Mouse (Mus musculus) thymus, postnatal 25 days (tissue): ENCODE data around the gene Slc38a9.
A peak's percentile ranks its signal among the peaks of the same experiment; 100 is the strongest.
"Not testable (repeated sequence)": the region's sequence is repeated elsewhere in the genome, so short reads cannot be mapped to it uniquely, and the experiment has no call there.

ENCODE experiments used
- DNase-seq: peaks from one replicate; pipeline ENCODE4 v3.0.0; 2022

Slc38a9 gene

DNA sequence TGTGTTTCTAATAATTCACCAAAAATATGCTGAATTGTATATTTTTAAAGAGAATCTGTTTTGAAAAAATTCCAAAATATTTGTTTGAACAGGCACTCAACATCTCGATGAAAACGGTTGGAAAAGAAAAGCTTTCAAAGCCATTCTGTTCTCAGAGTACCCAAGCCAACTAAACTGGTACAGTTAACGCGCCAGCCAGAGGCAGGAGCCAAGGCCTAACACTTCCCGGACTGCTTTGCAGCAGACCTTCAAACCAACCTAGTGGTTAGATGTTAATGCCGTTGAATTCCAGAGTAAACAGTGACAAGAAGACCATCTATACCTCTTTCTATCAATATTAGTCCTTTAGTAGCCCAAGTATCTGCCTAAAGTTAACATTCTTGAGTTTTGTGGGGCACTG lies 23.4 kb downstream of the Slc38a9 start:
- no peak for DNase-seq

- no peak for DNase-seq
Observed at GRCm38 (mm10) chr13:112686155-112686554, 25.6 kb downstream of the Slc38a9 start.

GRCm38 (mm10) chr13:112692870-112693553 lies 32.5 kb downstream of the Slc38a9 start:
- DNase-seq = no peak

DNA sequence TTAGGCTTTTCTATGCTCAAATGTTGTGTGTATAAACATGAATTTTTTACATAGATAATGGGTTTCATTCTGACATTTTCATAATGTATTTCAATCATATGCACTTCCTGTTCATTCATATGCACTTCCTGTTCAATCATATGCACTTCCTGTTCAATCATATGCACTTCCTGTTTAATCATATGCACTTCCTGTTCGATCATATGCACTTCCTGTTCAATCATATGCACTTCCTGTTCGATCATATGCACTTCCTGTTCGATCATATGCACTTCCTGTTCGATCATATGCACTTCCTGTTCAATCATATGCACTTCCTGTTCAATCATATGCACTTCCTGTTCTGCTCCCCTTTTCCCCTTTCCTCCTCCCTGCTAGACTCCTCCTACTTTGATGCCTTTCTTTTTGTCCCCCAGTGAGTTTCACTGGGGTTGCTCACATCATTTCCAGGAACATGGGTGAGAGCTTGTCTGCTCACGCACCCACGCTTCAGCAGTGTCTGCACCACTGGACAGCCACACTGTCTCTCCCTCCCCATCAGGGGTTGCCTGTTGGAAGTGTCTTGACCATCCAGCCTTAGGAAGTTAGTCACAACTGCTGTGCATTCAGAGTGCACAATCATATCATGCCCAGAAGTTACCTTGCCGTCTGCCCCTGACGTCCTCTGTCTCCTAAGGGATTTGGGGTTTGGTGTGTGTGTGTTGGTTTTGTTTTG lies 35.1 kb downstream of the Slc38a9 start:
- DNase-seq = no peak

DNA sequence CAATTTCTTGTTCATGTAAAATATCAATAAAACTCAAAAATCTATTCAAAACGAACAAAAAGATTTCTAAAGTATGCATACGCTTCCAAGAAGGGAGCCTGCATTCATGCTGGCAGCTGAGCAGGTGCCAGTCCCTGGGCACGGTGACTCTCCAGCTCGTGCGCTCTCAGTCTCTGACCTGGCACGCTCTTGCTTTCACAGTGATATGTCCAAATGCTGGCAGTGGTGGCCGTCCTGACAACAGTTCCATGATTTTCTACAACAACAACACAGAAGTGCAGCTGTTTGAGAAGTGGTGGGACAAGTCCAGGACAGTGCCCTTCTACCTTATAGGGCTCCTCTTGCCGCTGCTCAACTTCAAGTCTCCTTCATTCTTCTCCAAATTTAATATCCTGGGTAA lies 40.7 kb downstream of the Slc38a9 start:
- no peak for DNase-seq

- DNase-seq = no peak
Observed at GRCm38 (mm10) chr13:112706351-112706750, 45.8 kb downstream of the Slc38a9 start.

DNA sequence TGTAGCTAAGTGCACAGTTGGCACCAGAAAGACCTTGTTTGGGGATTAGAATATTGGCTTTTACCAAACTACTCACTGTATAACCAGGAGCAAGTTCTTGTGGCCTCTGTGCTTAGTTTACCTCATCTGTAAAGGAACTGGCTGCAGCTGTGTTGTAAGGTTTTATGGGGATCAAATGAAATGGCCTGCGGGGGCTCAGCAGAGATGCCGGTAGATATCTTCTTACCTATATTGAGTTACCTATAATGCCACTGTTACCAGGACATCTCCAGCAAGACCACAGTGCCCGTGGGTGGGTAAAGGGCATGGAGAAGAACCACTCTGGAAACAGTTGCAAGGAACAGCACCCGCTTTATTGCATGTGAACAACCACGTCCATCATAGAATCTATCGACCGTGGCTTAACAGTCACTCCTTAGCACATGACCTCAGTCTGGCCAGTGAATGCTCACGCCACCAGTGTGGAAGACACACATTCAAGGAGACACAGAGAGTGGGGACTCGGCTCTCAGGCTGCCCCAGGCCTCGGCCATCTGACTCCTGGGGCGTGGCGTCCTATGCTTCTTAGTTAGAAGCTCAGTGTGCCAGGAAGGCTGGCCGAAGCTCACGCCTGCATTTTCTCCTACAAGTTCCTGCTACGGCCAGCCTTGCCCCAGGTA lies 59.7 kb downstream of the Slc38a9 start:
- DNase-seq = no peak

DNA sequence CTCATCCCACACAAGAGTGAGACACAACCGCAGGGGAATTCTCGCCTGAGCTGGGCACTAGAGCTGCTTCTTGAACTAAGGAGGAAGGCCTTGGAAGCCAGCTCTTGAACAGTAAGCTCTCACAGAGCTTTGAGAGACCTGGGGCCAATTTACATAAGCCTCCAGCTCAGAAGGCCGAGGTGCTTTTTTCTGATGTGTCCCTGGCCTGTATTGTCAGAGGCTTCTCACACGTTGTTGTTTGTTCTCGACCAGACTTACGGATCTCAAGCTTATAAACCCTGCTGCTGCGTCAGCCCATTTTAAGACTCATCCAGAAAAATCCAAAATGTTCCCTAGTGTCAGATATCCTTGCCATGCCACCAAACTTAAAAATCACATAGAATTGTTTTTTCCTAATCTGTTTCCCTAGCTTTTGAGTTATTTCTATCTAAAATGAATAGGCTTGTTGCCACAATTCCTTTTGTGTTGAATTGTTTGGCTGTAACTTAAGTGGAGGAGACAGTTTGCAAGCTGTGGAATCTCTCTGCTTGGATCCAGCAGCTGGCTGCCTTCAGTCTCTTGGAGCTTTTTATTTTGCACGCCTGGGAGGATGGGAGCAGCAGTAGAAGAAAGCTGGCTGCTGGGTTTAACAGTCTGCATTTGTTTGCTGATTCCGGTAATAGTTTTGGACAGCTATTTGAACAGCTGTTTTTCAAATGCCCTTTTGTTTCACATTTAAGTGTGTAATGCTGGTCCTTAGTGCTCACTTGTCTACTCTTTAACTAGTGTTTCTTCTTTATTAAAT lies 61.6 kb downstream of the Slc38a9 start:
- no peak for DNase-seq

DNA sequence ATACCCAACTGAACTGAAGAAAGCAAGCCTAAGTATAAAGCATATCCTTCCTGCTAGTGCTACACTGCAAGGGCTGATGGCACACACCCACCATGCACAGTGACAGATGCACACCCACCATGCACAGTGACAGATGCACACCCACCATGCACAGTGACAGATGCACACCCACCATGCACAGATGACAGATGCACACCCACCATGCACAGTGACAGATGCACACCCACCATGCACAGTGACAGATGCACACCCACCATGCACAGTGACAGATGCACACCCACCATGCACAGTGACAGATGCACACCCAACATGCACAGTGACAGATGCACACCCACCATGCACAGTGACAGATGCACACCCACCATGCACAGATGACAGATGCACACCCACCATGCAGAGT lies 63.7 kb downstream of the Slc38a9 start:
- DNase-seq = not testable (repeated sequence)

- DNase-seq = no peak
Observed at GRCm38 (mm10) chr13:112726002-112726401, 65.5 kb downstream of the Slc38a9 start.

- no peak for DNase-seq
Observed at GRCm38 (mm10) chr13:112733311-112733710, 72.8 kb downstream of the Slc38a9 start.

- peak; percentile 5 for DNase-seq
Observed at GRCm38 (mm10) chr13:112734906-112735713, 74.6 kb downstream of the Slc38a9 start.

GRCm38 (mm10) chr13:112736407-112736806 lies 75.9 kb downstream of the Slc38a9 start:
- DNase-seq = no peak

- no peak for DNase-seq
Observed at GRCm38 (mm10) chr13:112737110-112737509, 76.6 kb downstream of the Slc38a9 start.

DNA sequence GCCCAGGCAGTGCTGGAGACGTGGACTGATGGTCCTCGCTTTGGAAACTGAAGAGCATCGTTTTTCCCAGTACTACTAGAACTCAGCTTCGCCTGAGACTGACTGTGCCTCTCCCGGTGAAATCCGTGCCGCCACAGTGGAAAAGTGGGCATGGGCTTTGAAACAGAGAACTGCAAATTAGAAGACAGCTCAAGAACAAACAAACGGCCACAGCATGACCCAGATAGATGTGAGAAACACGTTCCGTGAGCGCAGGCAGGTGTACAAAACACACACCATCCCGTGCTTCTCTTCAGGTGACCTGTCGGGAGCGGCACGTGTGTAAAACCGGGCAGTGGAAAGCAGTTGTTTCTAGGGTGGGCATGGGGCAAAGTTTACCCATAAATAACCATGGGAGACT lies 77.5 kb downstream of the Slc38a9 start:
- no peak for DNase-seq

DNA sequence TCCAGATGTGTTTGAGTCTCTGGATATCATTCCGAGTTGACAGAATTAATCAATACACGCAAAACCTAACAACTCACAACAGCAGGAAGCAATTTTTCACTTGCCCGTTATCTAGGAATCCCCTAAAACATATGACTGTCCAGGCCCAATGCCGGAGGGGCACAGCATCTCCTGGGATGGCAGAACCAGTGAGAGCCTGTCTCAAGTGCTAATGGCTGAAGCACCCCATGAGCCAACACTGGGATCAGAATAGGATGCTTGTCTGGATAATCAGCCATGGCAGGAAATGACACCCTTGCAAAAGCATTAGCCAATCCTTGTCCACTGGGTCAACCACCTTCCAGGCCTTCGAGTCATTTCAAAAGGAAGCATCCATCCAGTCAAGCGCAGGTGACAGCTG lies 79.5 kb downstream of the Slc38a9 start:
- no peak for DNase-seq

DNA sequence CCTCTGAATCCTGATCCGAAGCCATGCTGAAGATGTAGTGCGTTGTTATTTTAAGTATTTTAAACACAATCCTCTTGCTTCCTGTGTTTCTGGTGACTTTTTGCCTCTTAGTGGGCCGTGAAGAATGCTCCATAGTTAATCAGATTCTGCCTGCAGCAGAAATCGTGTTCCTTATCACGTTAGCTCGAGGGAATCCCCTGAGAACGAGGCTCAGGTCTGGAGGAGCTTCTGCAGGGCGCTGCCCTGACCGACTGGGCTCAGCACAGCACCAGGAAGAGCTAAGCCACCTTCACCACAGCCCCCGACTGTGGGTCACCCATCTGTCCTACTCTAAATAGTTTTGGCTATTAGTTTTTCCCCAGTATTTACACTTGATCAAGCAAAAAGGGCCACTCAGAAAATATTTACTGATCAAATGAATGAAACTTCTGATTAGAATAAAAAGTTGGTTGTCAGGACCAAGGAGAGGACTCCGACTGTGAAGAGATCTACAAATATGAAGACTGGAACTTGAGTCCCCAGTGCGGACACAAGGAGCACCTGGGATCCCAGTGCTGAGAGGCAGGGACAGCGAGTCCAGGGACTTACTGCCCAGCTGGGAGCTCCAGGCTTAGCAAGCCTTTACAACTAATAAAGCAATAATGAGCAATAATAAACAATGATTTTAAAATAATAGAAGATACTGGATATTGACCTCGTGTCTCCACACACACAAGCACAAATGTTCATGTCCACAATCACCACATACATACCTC lies 81.7 kb downstream of the Slc38a9 start:
- no peak for DNase-seq

DNA sequence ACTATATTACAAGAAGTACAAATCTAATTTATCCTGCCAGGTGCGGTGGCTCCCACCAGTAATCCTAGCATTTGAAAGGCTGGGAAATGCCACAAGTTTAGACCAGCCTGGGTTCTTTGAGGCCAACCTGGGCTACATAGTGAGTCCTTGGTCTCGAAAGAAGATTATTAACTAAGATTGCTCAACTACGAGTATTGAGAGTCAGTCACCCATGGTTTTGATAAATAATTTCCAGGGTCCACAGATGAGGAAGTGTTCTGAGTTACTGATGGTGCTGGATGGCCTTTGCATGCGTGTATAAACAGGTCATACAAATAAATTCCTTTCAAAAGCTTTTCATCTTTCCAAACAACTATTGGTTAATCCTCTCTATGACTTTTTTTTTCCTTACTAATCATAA lies 83.1 kb downstream of the Slc38a9 start:
- no peak for DNase-seq

DNA sequence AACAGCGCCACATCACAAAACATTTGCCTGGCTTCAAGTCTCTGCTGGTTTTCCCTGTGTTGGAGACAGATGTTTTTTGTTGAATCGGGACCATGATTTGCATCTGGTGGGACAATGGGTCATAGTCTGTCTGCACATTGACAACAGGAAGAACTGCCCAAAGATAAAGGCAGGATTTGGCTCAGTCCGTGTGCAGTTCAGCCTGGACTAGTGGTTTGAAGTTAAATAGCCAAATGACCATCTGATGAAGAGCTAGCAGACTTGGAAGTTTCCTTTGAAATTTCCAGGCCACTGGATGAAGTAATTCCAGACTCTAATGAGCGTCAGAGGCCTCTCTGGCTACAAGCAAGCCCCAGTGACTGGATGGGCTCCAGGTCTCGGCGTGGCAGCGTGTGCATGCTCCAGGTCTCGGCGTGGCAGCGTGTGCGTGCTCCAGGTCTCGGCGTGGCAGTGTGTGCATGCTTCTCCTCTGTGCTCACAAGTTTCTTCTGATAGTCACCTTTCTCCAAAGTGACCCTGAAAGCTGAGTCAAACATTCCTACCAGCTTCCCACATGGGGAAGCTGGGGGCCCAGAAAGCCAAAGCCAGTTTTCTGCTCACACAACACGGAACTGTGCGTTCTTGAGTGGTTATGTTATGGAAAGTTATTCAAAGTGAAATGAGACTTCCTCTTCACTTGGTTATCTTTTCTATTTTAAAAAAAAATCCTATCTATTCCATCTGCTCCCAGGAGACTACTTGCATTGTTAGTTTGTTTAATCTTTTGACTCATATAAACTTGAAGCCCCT lies 83.7 kb downstream of the Slc38a9 start:
- no peak for DNase-seq

GRCm38 (mm10) chr13:112745936-112746694 lies 85.6 kb downstream of the Slc38a9 start:
- DNase-seq = no peak
